ENCODE assay signal across 31 mouse cellular contexts in the genomic region with DNA sequence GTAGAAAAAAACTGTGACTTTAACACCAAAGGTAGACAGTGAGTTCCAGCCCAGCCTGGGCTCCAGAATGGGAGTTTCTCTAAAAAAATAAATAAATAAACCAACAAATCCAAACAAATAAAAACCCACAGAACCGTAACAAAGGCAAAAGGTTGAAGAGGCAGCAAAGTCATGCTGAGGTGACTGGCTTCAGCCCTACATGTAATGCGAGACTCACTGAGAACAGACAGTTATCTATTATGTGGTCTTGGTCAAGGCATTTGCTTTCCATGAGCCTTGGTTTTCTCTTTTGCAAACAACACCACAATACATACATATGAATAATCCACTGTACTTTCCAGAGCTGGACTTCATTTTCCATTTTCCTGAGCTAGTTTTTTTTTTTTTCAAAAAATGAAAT.
"Had no signal": no experiment of that assay in that cellular context is flagged by ENCODE, and none has a peak within 500 bp of the region (broad histone marks: within the 10 kb centered on the region; RNA-seq: fewer than 3 reads in every experiment).

No protein-coding gene starts in this region.

- H3K4me3 ChIP-seq: limb, embryonic 10.5 days; limb, embryonic 12.5 days; limb, embryonic 13.5 days; limb, embryonic 15.5 days; liver, embryonic 12.5 days; liver, embryonic 13.5 days; liver, embryonic 15.5 days; lung, embryonic 15.5 days; megakaryocyte, embryonic 14.5 days; midbrain, embryonic 10.5 days; midbrain, embryonic 12.5 days; midbrain, embryonic 13.5 days; myocyte; neural tube, embryonic 12.5 days; neural tube, embryonic 13.5 days had no signal

- H3K9ac ChIP-seq: limb, embryonic 12.5 days; limb, embryonic 13.5 days; limb, embryonic 15.5 days; liver, embryonic 12.5 days; liver, embryonic 13.5 days; liver, embryonic 14.5 days; liver, embryonic 15.5 days; liver, postnatal 0 days; lung, embryonic 14.5 days; lung, embryonic 15.5 days; midbrain, embryonic 12.5 days; midbrain, embryonic 13.5 days; neural tube, embryonic 12.5 days; neural tube, embryonic 13.5 days had no signal

- H3K4me1 ChIP-seq: liver, embryonic 12.5 days; liver, embryonic 13.5 days; liver, embryonic 15.5 days; megakaryocyte, embryonic 14.5 days; midbrain, embryonic 12.5 days; midbrain, embryonic 13.5 days; neural tube, embryonic 12.5 days; neural tube, embryonic 13.5 days had no signal

- H3K27ac ChIP-seq: limb, embryonic 12.5 days; limb, embryonic 13.5 days; limb, embryonic 15.5 days; liver, embryonic 12.5 days; liver, embryonic 13.5 days; liver, embryonic 14.5 days; liver, embryonic 15.5 days; lung, embryonic 15.5 days; macrophage; midbrain, embryonic 10.5 days; midbrain, embryonic 12.5 days; midbrain, embryonic 13.5 days; neural tube, embryonic 12.5 days; neural tube, embryonic 13.5 days had no signal

- DNase-seq: left cerebral cortex, postnatal 4 days; liver; liver, embryonic 13.5 days; liver, postnatal 0 days; lung, adult 18-20 months; lung, adult 2 months; lung, embryonic 14.5 days; lung, postnatal 10 days; lung, postnatal 14 days; lung, postnatal 36 days; lung, postnatal 4 days; midbrain, embryonic 14.5 days had no signal

- H3K27me3 ChIP-seq: limb, embryonic 12.5 days; limb, embryonic 13.5 days; limb, embryonic 15.5 days; liver, embryonic 12.5 days; liver, embryonic 13.5 days; liver, embryonic 15.5 days; lung, embryonic 15.5 days; midbrain, embryonic 12.5 days; midbrain, embryonic 13.5 days; neural tube, embryonic 12.5 days; neural tube, embryonic 13.5 days had no signal

- H3K4me2 ChIP-seq: limb, embryonic 12.5 days; limb, embryonic 13.5 days; limb, embryonic 15.5 days; liver, embryonic 11.5 days; liver, embryonic 12.5 days; liver, embryonic 13.5 days; liver, embryonic 15.5 days; lung, embryonic 14.5 days; lung, embryonic 15.5 days; midbrain, embryonic 12.5 days; midbrain, embryonic 13.5 days; neural tube, embryonic 12.5 days; neural tube, embryonic 13.5 days had no signal

- H3K9me3 ChIP-seq: limb, embryonic 10.5 days; limb, embryonic 15.5 days; liver, embryonic 15.5 days; lung, embryonic 15.5 days; midbrain, embryonic 13.5 days; neural tube, embryonic 12.5 days; neural tube, embryonic 13.5 days had no signal

- ATAC-seq: liver, embryonic 12.5 days; liver, postnatal 0 days; lung, postnatal 0 days; midbrain, embryonic 13.5 days; midbrain, embryonic 16.5 days had no signal

- H3K36me3 ChIP-seq: limb, embryonic 10.5 days; limb, embryonic 12.5 days; limb, embryonic 13.5 days; limb, embryonic 15.5 days; liver, embryonic 12.5 days; liver, embryonic 13.5 days; liver, embryonic 15.5 days; lung, embryonic 15.5 days; midbrain, embryonic 10.5 days; midbrain, embryonic 12.5 days; midbrain, embryonic 13.5 days; neural tube, embryonic 12.5 days; neural tube, embryonic 13.5 days had no signal
